Mouse (Mus musculus) ES-Bruce4 (cell line): ENCODE results near the gene Slc18a2.

Experiments used
- CTCF ChIP-seq: IDR thresholded peaks from one replicate; pipeline ENCODE4 v1.8.1; 2011; ENCODE audit warnings: low read depth, low read length
- POLR2A ChIP-seq: IDR thresholded peaks from one replicate; pipeline ENCODE4 v1.8.1; 2011; ENCODE audit warnings: low read length; ENCODE audit not compliant: insufficient read depth

DNA sequence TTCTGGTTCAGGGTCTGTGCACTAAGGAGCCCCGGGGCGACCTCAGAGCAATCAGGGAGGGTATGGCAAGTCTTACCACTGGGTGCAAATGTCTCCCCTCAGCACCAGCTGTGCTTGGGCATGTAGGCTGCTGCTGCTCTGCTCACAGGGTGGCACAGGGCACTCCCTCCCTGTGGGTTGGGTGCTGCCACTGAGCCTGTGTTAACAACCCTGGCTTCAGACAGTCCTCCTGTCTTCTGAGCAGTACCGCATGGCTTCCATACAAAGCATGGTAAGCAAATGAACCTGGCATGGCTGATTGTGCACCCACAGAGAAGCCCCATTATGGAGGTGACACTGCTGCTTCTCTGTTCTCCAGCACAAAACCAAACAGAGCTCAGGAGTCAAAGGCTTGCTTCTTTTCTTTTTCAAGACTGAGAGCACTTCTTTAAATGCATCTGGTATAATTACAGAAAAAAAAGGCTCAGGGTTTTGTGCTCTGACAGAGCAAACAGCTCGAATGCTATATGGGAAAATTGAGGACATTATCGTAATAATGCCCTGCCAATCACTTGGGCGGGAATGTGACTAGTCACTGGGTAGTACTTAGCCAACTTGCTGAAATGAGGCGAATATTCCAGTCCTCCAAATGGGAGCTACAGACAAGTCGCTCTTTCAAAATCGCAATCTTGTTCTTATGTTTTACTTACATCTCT, 4.3 kb downstream of the Slc18a2 start:
- TF ChIP-seq CTCF: no peak
- no peak for TF ChIP-seq POLR2A
